Mouse (Mus musculus): ENCODE data around the gene Baz2b.

- peak; percentile 82 to 83 for TF ChIP-seq EP300 (IDR thresholded peaks at IDR 0.05; ENCODE audit: low read depth in 1 of 2, low read length in 2 of 2)
- TF ChIP-seq GABPA (IDR thresholded peaks at IDR 0.05; ENCODE audit: low read depth, low read length), result no peak
- no peak for TF ChIP-seq CTCF (IDR thresholded peaks at IDR 0.05 in 2 of 3, conservative IDR thresholded peaks at IDR 0.05 in 1 of 3; ENCODE audit: control insufficient read depth in 1 of 3, insufficient read depth in 1 of 3, low read depth in 2 of 3, low read length in 3 of 3, poor library complexity in 1 of 3, severe bottlenecking in 1 of 3)
- no peak for TF ChIP-seq MYC (IDR thresholded peaks at IDR 0.05; ENCODE audit: low read depth, low read length)
- TF ChIP-seq POLR2A (IDR thresholded peaks at IDR 0.05; ENCODE audit: control insufficient read depth in 1 of 2, insufficient read depth in 1 of 2, low read depth in 1 of 2, low read length in 2 of 2, poor library complexity in 1 of 2), result no peak
- TF ChIP-seq RCOR1 (IDR thresholded peaks at IDR 0.05; ENCODE audit: low read depth, low read length), result peak; percentile 82
Observed at GRCm38 (mm10) chr2:60003038-60003664, 206.5 kb downstream of the Baz2b start.
